Comparison of ENCODE assay signal across 29 mouse cellular contexts in genomic region chr9:95226986-95227385, GRCm38 (mm10).
"Had no signal": no experiment of that assay in that cellular context is flagged by ENCODE, and none has a peak within 500 bp of the region (broad histone marks: within the 10 kb centered on the region; RNA-seq: fewer than 3 reads in every experiment).

No protein-coding gene starts in this region.

- H3K9me3 ChIP-seq: heart, embryonic 12.5 days; heart, embryonic 13.5 days; heart, embryonic 15.5 days; hindbrain, embryonic 10.5 days; hindbrain, embryonic 12.5 days; hindbrain, embryonic 13.5 days; hindbrain, embryonic 15.5 days; intestine, embryonic 15.5 days; kidney, embryonic 15.5 days had no signal

- H3K27ac ChIP-seq: heart, embryonic 13.5 days; heart, embryonic 15.5 days; hindbrain, embryonic 10.5 days; hindbrain, embryonic 12.5 days; hindbrain, embryonic 13.5 days; hindbrain, embryonic 14.5 days; hindbrain, embryonic 15.5 days; hindbrain, postnatal 0 days; intestine, embryonic 15.5 days; kidney, embryonic 15.5 days; kidney, postnatal 0 days; layer of hippocampus, adult 2 months; left cerebral cortex, adult 2 months had no signal

- DNase-seq: heart, postnatal 14 days; heart, postnatal 36 days; heart, postnatal 4 days; kidney, adult 11 months; kidney, adult 18-20 months; kidney, adult 2 months; kidney, adult 8-10 months; kidney, adult 9 months; kidney, postnatal 10 days; kidney, postnatal 14 days; kidney, postnatal 25 days; kidney, postnatal 36 days; kidney, postnatal 4 days; layer of hippocampus, adult 9-11 months; layer of hippocampus, postnatal 36 days had no signal

- H3K4me1 ChIP-seq: heart, embryonic 12.5 days; heart, embryonic 13.5 days; heart, embryonic 15.5 days; hindbrain, embryonic 12.5 days; hindbrain, embryonic 13.5 days; hindbrain, embryonic 15.5 days; intestine, embryonic 15.5 days; kidney, embryonic 15.5 days had no signal

- H3K4me3 ChIP-seq: heart, embryonic 12.5 days; heart, embryonic 13.5 days; heart, embryonic 15.5 days; hindbrain, embryonic 10.5 days; hindbrain, embryonic 12.5 days; hindbrain, embryonic 13.5 days; hindbrain, embryonic 15.5 days; intestine, embryonic 15.5 days; kidney, embryonic 15.5 days; layer of hippocampus, adult 2 months; left cerebral cortex, adult 2 months had no signal

- H3K36me3 ChIP-seq: heart, embryonic 12.5 days; heart, embryonic 13.5 days; heart, embryonic 15.5 days; hindbrain, embryonic 10.5 days; hindbrain, embryonic 12.5 days; hindbrain, embryonic 13.5 days; hindbrain, embryonic 15.5 days; intestine, embryonic 15.5 days; kidney, embryonic 15.5 days had no signal

- H3K27me3 ChIP-seq: heart, embryonic 12.5 days; heart, embryonic 13.5 days; heart, embryonic 15.5 days; hindbrain, embryonic 12.5 days; hindbrain, embryonic 13.5 days; hindbrain, embryonic 15.5 days; intestine, embryonic 15.5 days; kidney, embryonic 15.5 days had no signal
